Mouse (Mus musculus) liver, embryonic 11.5 days (tissue): ENCODE results near the gene Gsc2. TPM values are rescaled to one million over a fixed set of nuclear protein-coding genes. Genes with fewer than 3 reads are reported as not detected.

Experiments
- ATAC-seq: fragments of 200-750 bp; cut with Nextera tagmentation; replicated peaks from 2 replicates; pipeline ENCODE4 v1.8.0; 2017; ENCODE audit warnings: moderate number of reproducible peaks, mild to moderate bottlenecking, moderate TSS enrichment, moderate library complexity; ENCODE audit not compliant: low FRiP score
- DNase-seq: peaks from one replicate; pipeline ENCODE4 v3.0.0-alpha.2; 2017; ENCODE audit warnings: low spot score
- H3K27ac ChIP-seq: fragments of 300-500 bp; sonication (generic); 2 replicates; pipeline ENCODE4 v1.5.1; 2014; ENCODE audit warnings: mild to moderate bottlenecking, low read depth, low read length, control low read depth
- H3K27me3 ChIP-seq: fragments of 300-500 bp; sonication (generic); replicated peaks from 2 replicates; pipeline ENCODE4 v1.6.1; 2014; ENCODE audit warnings: low read length, mixed read lengths; ENCODE audit not compliant: control insufficient read depth, insufficient read depth
- H3K36me3 ChIP-seq: fragments of 300-500 bp; sonication (generic); 2 replicates; pipeline ENCODE4 v1.6.1; 2014; ENCODE audit warnings: mild to moderate bottlenecking, low read length, moderate library complexity, mixed read lengths; ENCODE audit not compliant: control insufficient read depth, insufficient read depth
- H3K4me1 ChIP-seq: fragments of 300-500 bp; sonication (generic); replicated peaks from 2 replicates; pipeline ENCODE4 v1.6.1; 2014; ENCODE audit warnings: low read length, mixed read lengths; ENCODE audit not compliant: control insufficient read depth, insufficient read depth
- H3K4me2 ChIP-seq: fragments of 300-500 bp; sonication (generic); 2 replicates; pipeline ENCODE4 v1.6.1; 2014; ENCODE audit warnings: mild to moderate bottlenecking, control low read depth, moderate library complexity
- H3K4me3 ChIP-seq: fragments of 300-500 bp; sonication (generic); 2 replicates; pipeline ENCODE4 v1.5.1; 2014; ENCODE audit warnings: low read depth, low read length, control low read depth
- H3K9ac ChIP-seq: fragments of 300-500 bp; sonication (generic); 2 replicates; pipeline ENCODE4 v1.6.1; 2014; ENCODE audit warnings: low read depth, low read length, control low read depth
- H3K9me3 ChIP-seq: fragments of 300-500 bp; sonication (generic); 2 replicates; pipeline ENCODE4 v1.6.1; 2016; ENCODE audit warnings: low read length, inconsistent platforms, mixed read lengths; ENCODE audit not compliant: control insufficient read depth
- WGBS: fragments of 180-500 bp; shearing (Covaris S2); extraction: QIAGEN DNeasy Blood & Tissue Kit; methylation state at CpG from one replicate; pipeline ENCODE4 v1.1.7; 2014; 5-methylcytosine and 5-hydroxymethylcytosine counted together
- polyA plus RNA-seq: library from polyadenylated mRNA; unstranded; fragments of >200 nt; fragmentation: Nextera tagmentation; extraction: Ambion mirVana; gene quantifications from 2 replicates; pipeline ENCODE4 v1.2.1, GENCODE M21; 2014

Gsc2 gene
- polyA plus RNA-seq, 1 experiment from 2014 or later, result 0.29 TPM

DNA sequence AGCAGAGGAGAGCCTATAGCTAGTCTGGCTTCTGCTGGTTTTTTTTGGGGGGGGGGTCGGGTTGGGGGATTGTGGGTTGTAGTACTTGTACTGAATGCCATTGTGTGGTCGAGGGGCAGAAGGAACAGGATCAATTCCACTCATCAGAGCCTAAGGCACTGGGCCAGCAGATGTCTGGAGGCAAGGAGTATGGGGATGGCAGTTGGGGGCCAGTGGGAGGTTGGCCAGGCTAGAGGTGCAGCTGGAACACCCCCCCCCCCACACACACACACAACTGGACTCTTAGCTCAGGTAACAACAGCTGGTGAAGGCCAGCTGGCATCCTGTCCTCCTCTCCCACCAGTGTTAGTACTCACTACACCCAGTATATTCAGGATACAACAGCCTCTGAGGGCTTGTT, 14.4 kb upstream of the Gsc2 start:
- peaks cover 13% of the 10 kb centered on the region for H3K36me3 ChIP-seq
- peak overlapping the region; percentile 91; the same call in 1 of the 2 replicates for H3K4me3 ChIP-seq
- peak overlapping the region; percentile 88 for H3K9ac ChIP-seq
- no peaks in the 10 kb centered on the region for H3K27me3 ChIP-seq
- peaks cover 20% of the 10 kb centered on the region for H3K4me1 ChIP-seq
- ATAC-seq (no peak), DNase-seq (no peak)
- H3K27ac ChIP-seq, result peak overlapping the region; percentile 98
- WGBS, result 24% methylated on average over 2 of the region's 2 CpGs
- H3K4me2 ChIP-seq, result peak overlapping the region; percentile 95
- H3K9me3 ChIP-seq, result no peaks in the 10 kb centered on the region

DNA sequence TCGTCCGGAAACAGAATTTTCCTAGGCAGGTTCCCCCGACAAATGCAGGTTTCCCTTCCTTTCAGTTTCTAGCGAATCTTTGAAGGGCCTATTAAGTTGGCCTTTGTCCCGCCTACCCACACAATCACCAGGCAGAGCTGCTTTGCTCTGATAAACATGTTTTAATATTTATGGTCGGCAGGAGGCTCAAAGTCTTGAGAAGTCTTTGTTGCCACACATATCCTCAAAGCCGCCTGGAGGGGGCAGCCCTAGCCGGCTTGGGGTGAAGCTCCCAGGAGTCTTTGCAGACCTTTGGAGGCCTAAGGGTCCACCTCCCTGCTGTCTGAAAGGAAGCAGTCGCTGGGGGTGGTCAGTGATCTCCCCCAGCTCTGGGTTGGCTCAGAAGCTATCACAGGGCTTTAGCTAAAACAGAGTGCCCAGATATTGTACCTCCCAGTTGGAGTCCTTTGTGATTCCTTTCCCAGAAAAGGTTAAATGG, 13.8 kb upstream of the Gsc2 start:
- DNase-seq (peak; percentile 80), ATAC-seq (peak; percentile 67)
- Histone ChIP-seq H3K9me3 (no peaks in the 10 kb centered on the region), H3K27me3 (no peaks in the 10 kb centered on the region), H3K36me3 (peaks cover 13% of the 10 kb centered on the region), H3K9ac (peak overlapping the region; percentile 88), H3K27ac (peak overlapping the region; percentile 98), H3K4me2 (peak overlapping the region; percentile 95), H3K4me3 (peak overlapping the region; percentile 91), H3K4me1 (peaks cover 15% of the 10 kb centered on the region)
- under 1% methylated on average over 9 of the region's 9 CpGs for WGBS

DNA sequence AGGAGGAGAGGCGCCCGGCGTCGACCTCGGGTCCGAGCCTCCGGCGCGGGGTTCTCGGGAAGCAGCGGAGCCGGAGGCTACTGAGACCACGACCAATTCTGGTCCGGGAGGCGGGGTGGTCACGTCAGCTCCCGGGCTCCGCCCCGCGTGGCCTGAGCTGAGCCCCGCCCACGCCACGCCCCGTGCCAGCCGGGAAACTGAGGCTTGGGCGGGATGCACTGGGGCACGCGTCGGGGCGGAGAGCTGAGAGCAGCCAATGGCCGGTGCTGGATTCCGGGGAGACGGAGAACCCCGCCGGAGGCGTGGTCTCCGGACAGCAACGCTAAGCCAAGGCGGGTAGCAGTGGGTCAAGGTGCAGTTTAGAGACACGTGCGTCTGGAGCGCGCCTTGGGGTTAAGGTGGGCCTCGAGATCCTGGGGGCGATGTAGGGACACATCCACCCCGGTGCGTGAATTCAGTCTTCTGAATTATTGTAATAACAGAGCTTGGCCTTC, 13.3 kb upstream of the Gsc2 start, which contains the start of gene Slc25a1:
TSS of gene Slc25a1 (minus strand) at position 133 of the 494 bp plus-strand sequence.
- under 1% methylated on average over 47 of the region's 47 CpGs for WGBS
- Histone ChIP-seq H3K9ac (peak within 1 kb of the TSS; percentile 88), H3K27ac (peak within 1 kb of the TSS; percentile 98), H3K9me3 (no peaks in the 10 kb centered on the region), H3K27me3 (no peaks in the 10 kb centered on the region), H3K4me3 (peak within 1 kb of the TSS; percentile 91), H3K36me3 (peaks cover 13% of the 10 kb centered on the region), H3K4me2 (peak within 1 kb of the TSS; percentile 95), H3K4me1 (peaks cover 19% of the 10 kb centered on the region)
- DNase-seq, result peak; percentile 88
- peak; percentile 84 for ATAC-seq

DNA sequence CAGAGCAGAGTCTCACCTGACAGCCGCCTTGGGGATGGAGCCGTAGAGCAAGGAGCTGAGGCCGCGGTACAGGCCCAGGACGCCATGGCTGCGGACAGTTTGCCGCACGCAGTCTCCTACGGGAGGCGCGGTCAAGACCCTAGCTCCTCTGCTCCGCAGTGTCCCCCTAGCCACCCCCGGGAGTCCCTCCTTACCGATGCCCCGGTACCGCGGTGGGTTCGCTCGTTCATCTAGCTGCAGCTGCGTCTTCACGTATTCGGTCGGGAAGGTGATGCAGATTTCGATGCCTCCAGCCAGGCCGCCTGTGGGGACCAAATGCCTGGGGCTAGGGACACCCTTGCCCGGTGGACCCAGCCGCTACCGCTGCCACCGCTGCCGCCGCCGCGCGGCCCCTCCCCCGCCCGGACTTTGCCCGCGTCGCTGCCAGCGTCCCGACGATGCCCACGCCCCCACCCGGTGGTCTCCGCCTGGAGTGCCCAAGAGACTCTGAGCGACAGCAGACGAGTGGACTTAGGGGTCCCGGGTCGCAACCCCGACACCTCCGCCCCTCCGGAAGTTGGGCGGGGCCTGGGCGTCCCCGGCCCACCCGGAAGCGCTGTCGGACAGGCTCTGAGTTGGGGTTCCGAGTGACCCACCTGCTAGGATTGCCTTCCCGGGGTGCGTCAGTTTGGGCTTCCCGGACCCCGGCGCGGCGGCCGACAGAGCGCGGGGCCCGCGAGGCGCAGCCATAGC, 12.7 kb upstream of the Gsc2 start:
- peak overlapping the region; percentile 88 for H3K9ac ChIP-seq
- H3K27me3 ChIP-seq, result no peaks in the 10 kb centered on the region
- H3K4me1 ChIP-seq, result peaks cover 23% of the 10 kb centered on the region
- peak; percentile 31 for ATAC-seq
- WGBS, result under 1% methylated on average over 72 of the region's 72 CpGs
- no peaks in the 10 kb centered on the region for H3K9me3 ChIP-seq
- H3K4me2 ChIP-seq, result peak overlapping the region; percentile 95
- peak overlapping the region; percentile 98 for H3K27ac ChIP-seq
- peak overlapping the region; percentile 91 for H3K4me3 ChIP-seq
- DNase-seq, result no peak
- H3K36me3 ChIP-seq, result peaks cover 13% of the 10 kb centered on the region

DNA sequence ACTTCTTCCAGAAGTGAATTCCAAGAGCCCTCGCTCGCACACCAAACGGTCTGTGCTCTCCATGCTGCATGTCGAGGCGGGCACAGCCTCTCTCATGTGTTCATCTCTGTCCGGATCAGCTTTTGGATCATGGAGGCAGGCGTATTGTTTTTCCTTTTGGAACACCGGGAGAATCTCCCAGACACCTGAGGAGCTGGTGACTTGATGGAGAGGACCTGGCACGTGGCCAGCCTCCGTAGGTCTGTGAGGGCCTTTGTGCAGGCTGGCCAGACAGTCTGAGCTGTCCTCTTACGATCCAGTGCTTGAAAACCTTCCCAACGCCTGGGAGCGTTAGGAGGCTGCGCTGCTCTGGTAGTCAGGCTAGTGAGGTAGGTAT, 7.3 kb upstream of the Gsc2 start:
- H3K27me3 ChIP-seq, result peaks cover 9% of the 10 kb centered on the region
- peak overlapping the region; percentile 96 for H3K9ac ChIP-seq
- no peak for DNase-seq
- peaks cover 28% of the 10 kb centered on the region for H3K4me1 ChIP-seq
- H3K9me3 ChIP-seq, result no peaks in the 10 kb centered on the region
- H3K36me3 ChIP-seq, result peaks cover 13% of the 10 kb centered on the region
- peak overlapping the region; percentile 98 for H3K4me2 ChIP-seq
- 1% methylated on average over 14 of the region's 14 CpGs for WGBS
- peak overlapping the region; percentile 88 for H3K4me3 ChIP-seq
- peak overlapping the region; percentile 94 for H3K27ac ChIP-seq
- ATAC-seq, result no peak

DNA sequence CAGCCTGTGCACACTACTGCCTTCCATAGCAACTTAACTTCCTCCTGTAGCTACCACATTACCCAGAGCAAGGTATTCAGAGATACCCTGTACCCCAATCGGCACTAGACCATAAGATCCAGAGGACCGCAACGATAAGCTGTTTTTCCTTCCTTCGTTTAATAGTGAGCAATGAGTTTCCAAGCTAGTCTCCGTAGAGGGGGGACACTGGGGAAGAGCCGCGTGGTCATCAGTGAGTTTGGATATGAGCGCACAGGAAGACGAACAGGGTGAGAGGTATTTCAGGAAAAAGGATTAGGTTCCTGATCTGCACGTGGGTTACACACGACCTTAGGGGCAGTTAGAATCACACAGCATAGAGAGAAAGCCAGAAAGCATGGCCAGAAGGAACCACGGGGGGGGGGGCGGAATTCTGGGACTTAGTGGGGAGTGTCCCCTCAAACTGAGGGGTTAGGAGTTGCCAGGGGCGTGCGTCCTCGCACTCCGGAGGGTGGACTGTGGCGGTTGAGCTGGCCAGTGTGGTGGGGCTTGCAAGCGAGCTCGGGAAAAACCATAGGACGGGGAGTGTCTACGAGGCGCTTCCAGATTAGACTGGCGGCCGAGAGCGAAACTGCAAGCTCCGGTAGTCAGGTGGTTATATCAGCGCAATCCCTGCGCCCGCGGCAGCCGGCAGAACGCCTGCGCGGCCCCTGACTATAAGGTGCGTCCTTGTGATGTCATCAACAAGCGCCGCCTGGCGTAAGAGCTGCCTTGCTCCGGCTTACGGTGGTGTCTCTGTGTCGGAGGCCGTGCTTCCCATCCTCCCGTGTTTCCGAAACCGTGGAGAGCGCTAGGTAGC, 6.7 kb upstream of the Gsc2 start:
- Histone ChIP-seq H3K4me2 (peak overlapping the region; percentile 98), H3K4me3 (peak overlapping the region; percentile 88), H3K4me1 (peaks cover 23% of the 10 kb centered on the region), H3K9me3 (no peaks in the 10 kb centered on the region), H3K27me3 (peaks cover 14% of the 10 kb centered on the region), H3K9ac (peak overlapping the region; percentile 96), H3K27ac (peak overlapping the region; percentile 94), H3K36me3 (peaks cover 13% of the 10 kb centered on the region)
- WGBS, result 2% methylated on average over 47 of the region's 47 CpGs
- peak; percentile 93 for ATAC-seq
- peak; percentile 92 for DNase-seq

DNA sequence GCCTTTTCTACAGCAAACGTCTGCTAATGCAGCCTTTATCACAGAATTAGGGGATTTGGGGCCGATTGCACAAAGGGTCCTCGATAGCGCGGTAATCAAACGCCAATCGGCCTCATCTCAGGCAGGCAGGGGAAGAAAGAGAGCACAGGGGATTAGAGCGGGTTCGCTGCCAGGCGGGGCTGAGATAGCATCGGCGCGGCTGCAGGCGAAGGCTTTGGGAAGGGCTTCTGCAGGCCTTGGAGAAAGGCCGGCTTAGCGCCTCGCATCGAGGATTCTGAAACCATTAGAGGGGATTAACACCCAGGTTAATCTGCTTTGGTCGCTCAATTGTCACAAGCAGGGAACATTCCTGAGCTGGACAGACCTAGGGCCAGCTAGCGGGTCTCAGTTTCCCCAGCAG, 5.7 kb upstream of the Gsc2 start:
- Histone ChIP-seq H3K9ac (peak overlapping the region; percentile 30), H3K27ac (peak overlapping the region; percentile 94; the same call in 1 of the 2 replicates), H3K4me2 (peak overlapping the region; percentile 98), H3K4me3 (peak overlapping the region; percentile 88; the same call in 1 of the 2 replicates), H3K9me3 (no peaks in the 10 kb centered on the region), H3K27me3 (peaks cover 24% of the 10 kb centered on the region), H3K4me1 (peaks cover 20% of the 10 kb centered on the region), H3K36me3 (peaks cover 6% of the 10 kb centered on the region; the same call in 1 of the 2 replicates)
- ATAC-seq (no peak), DNase-seq (no peak)
- WGBS, result 14% methylated on average over 20 of the region's 20 CpGs

DNA sequence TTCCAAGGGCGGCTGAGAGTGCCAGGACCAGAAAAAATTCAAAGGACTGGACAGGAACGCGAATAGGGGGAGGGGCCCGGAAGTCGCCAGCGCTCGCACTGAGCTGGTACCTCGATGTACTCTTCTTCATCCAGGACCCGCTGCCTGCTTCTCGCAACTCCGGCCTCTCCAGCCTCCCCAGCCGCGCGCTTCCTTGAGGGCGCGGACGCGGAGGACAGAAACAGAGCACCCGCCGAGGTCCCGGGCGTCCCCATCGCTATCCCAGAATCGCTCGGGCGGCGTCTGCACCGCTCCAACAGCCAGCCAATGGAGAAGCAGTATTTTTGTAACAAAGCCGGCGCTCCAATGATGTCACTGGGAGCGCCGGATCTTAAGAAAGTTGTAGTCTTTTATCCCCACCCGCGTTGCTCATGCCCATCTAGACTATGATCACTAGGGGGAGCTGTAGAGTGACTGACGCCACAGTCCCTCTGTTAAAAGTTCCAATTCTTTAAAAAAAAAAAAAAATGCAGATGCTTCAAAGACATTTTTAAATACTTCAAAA, 3.7 kb downstream of the Gsc2 start, which contains the start of gene Ess2:
TSS of gene Ess2 (minus strand) at position 297 of the 544 bp plus-strand sequence.
- Histone ChIP-seq H3K4me3 (peak within 1 kb of the TSS; percentile 70), H3K36me3 (peaks cover 14% of the 10 kb centered on the region), H3K9ac (peak within 1 kb of the TSS; percentile 73), H3K27ac (no peak within 1 kb of the TSS), H3K4me1 (peaks cover 17% of the 10 kb centered on the region), H3K9me3 (no peaks in the 10 kb centered on the region), H3K27me3 (peaks cover 40% of the 10 kb centered on the region), H3K4me2 (peak within 1 kb of the TSS; percentile 73)
- peak; percentile 91 for ATAC-seq
- 0% methylated on average over 35 of the region's 35 CpGs for WGBS
- DNase-seq, result peak; percentile 86
